Mouse (Mus musculus): ENCODE measurements at regions not wholly inside any gene's neighbourhood (a gene's known extent, or its start where the extent isn't known, plus 50 kb on each side); places are given as distances from the start of the nearest gene placed in this dataset.

- DNase-seq (ENCODE audit: low read depth in 1 of 2, low spot score in 2 of 2): no peak
- 75% methylated on average over 2 of the region's 2 CpGs for WGBS
- Histone ChIP-seq H3K4me3 (ENCODE audit: extremely low read depth, insufficient read depth, insufficient read length) (no peak overlapping the region), H3K36me3 (ENCODE audit: control insufficient read depth, insufficient read depth, low read length) (no peaks in the 10 kb centered on the region), H3K4me1 (ENCODE audit: control insufficient read depth, insufficient read depth, insufficient read length) (no peaks in the 10 kb centered on the region), H3K27me3 (ENCODE audit: control insufficient read depth, insufficient read depth, low read length) (no peaks in the 10 kb centered on the region), H3K27ac (ENCODE audit: insufficient read depth, low read length) (no peak overlapping the region)
- TF ChIP-seq POLR2A (IDR thresholded peaks at IDR 0.05; ENCODE audit: low read depth, low read length) (no peak), CTCF (IDR thresholded peaks at IDR 0.05; ENCODE audit: extremely low read depth, insufficient read depth, insufficient read length, insufficient replicate concordance) (no peak)
Measured at GRCm38 (mm10) chr3:38753446-38754205, 133.1 kb upstream of the Fat4 start.

GRCm38 (mm10) chr3:38742155-38742554 lies 144.6 kb upstream of the Fat4 start:
- Histone ChIP-seq H3K36me3 (ENCODE audit: control insufficient read depth, insufficient read depth, low read length) (no peaks in the 10 kb centered on the region), H3K4me3 (ENCODE audit: extremely low read depth, insufficient read depth, insufficient read length) (no peak overlapping the region), H3K27me3 (ENCODE audit: control insufficient read depth, insufficient read depth, low read length) (no peaks in the 10 kb centered on the region), H3K4me1 (ENCODE audit: control insufficient read depth, insufficient read depth, insufficient read length) (no peaks in the 10 kb centered on the region), H3K27ac (ENCODE audit: insufficient read depth, low read length) (no peak overlapping the region)
- WGBS: 79% methylated on average over 4 of the region's 4 CpGs
- no peak for DNase-seq (ENCODE audit: low read depth in 1 of 2, low spot score in 2 of 2)
- no peak for TF ChIP-seq POLR2A (IDR thresholded peaks at IDR 0.05; ENCODE audit: low read depth, low read length)
- no peak for TF ChIP-seq CTCF (IDR thresholded peaks at IDR 0.05; ENCODE audit: extremely low read depth, insufficient read depth, insufficient read length, insufficient replicate concordance)

- no peak for TF ChIP-seq CTCF (IDR thresholded peaks at IDR 0.05; ENCODE audit: extremely low read depth, insufficient read depth, insufficient read length, insufficient replicate concordance)
- TF ChIP-seq POLR2A (IDR thresholded peaks at IDR 0.05; ENCODE audit: low read depth, low read length): no peak
- H3K36me3 ChIP-seq (ENCODE audit: control insufficient read depth, insufficient read depth, low read length): no peaks in the 10 kb centered on the region
- no peak for DNase-seq (ENCODE audit: low read depth in 1 of 2, low spot score in 2 of 2)
- 26% methylated on average over 1 of the region's 1 CpGs for WGBS
- H3K27ac ChIP-seq (ENCODE audit: insufficient read depth, low read length): no peak overlapping the region
- H3K4me3 ChIP-seq (ENCODE audit: extremely low read depth, insufficient read depth, insufficient read length): no peak overlapping the region
- no peaks in the 10 kb centered on the region for H3K27me3 ChIP-seq (ENCODE audit: control insufficient read depth, insufficient read depth, low read length)
- no peaks in the 10 kb centered on the region for H3K4me1 ChIP-seq (ENCODE audit: control insufficient read depth, insufficient read depth, insufficient read length)
Measured at GRCm38 (mm10) chr3:38722606-38723005, 164.1 kb upstream of the Fat4 start.

- no peak overlapping the region for H3K27ac ChIP-seq (ENCODE audit: insufficient read depth, low read length)
- DNase-seq (ENCODE audit: low read depth in 1 of 2, low spot score in 2 of 2): no peak
- WGBS: 72% methylated on average over 9 of the region's 9 CpGs
Measured at GRCm38 (mm10) chr3:38712078-38712873, 174.5 kb upstream of the Fat4 start.

GRCm38 (mm10) chr3:38711229-38711628 lies 175.5 kb upstream of the Fat4 start:
- Histone ChIP-seq H3K36me3 (ENCODE audit: control insufficient read depth, insufficient read depth, low read length) (no peaks in the 10 kb centered on the region), H3K27ac (ENCODE audit: insufficient read depth, low read length) (no peak overlapping the region), H3K4me1 (ENCODE audit: control insufficient read depth, insufficient read depth, insufficient read length) (no peaks in the 10 kb centered on the region), H3K4me3 (ENCODE audit: extremely low read depth, insufficient read depth, insufficient read length) (no peak overlapping the region), H3K27me3 (ENCODE audit: control insufficient read depth, insufficient read depth, low read length) (no peaks in the 10 kb centered on the region)
- TF ChIP-seq CTCF (IDR thresholded peaks at IDR 0.05; ENCODE audit: extremely low read depth, insufficient read depth, insufficient read length, insufficient replicate concordance) (no peak), POLR2A (IDR thresholded peaks at IDR 0.05; ENCODE audit: low read depth, low read length) (no peak)
- 88% methylated on average over 6 of the region's 6 CpGs for WGBS
- DNase-seq (ENCODE audit: low read depth in 1 of 2, low spot score in 2 of 2): no peak

More at GRCm38 (mm10) chr3:38712078-38712873, 174.5 kb upstream of the Fat4 start:
- no peak overlapping the region for H3K4me3 ChIP-seq (ENCODE audit: extremely low read depth, insufficient read depth, insufficient read length)
- H3K27me3 ChIP-seq (ENCODE audit: control insufficient read depth, insufficient read depth, low read length): no peaks in the 10 kb centered on the region
- no peaks in the 10 kb centered on the region for H3K36me3 ChIP-seq (ENCODE audit: control insufficient read depth, insufficient read depth, low read length)
- TF ChIP-seq POLR2A (IDR thresholded peaks at IDR 0.05; ENCODE audit: low read depth, low read length): no peak
- no peak for TF ChIP-seq CTCF (IDR thresholded peaks at IDR 0.05; ENCODE audit: extremely low read depth, insufficient read depth, insufficient read length, insufficient replicate concordance)
- no peaks in the 10 kb centered on the region for H3K4me1 ChIP-seq (ENCODE audit: control insufficient read depth, insufficient read depth, insufficient read length)

GRCm38 (mm10) chr3:38707891-38708290 lies 178.8 kb upstream of the Fat4 start:
- Histone ChIP-seq H3K4me1 (ENCODE audit: control insufficient read depth, insufficient read depth, insufficient read length) (no peaks in the 10 kb centered on the region), H3K36me3 (ENCODE audit: control insufficient read depth, insufficient read depth, low read length) (no peaks in the 10 kb centered on the region), H3K4me3 (ENCODE audit: extremely low read depth, insufficient read depth, insufficient read length) (no peak overlapping the region), H3K27ac (ENCODE audit: insufficient read depth, low read length) (no peak overlapping the region), H3K27me3 (ENCODE audit: control insufficient read depth, insufficient read depth, low read length) (no peaks in the 10 kb centered on the region)
- no peak for DNase-seq (ENCODE audit: low read depth in 1 of 2, low spot score in 2 of 2)
- WGBS: 74% methylated on average over 3 of the region's 3 CpGs
- TF ChIP-seq POLR2A (IDR thresholded peaks at IDR 0.05; ENCODE audit: low read depth, low read length) (no peak), CTCF (IDR thresholded peaks at IDR 0.05; ENCODE audit: extremely low read depth, insufficient read depth, insufficient read length, insufficient replicate concordance) (no peak)

Measured in spleen, adult 2 months (tissue).